10 mouse cellular contexts compared by ENCODE assay signal in genomic region chr8:122762731-122763266, GRCm38 (mm10). TPM values are rescaled to one million over a fixed set of nuclear protein-coding genes. Genes with fewer than 3 reads are reported as not detected.
DNase-seq lines count a peak whose midpoint lies in the region; ATAC-seq and TF ChIP-seq lines count a peak whose summit lies in the region.
"Had no signal": no experiment of that assay in that cellular context is flagged by ENCODE, and none has a peak within 500 bp of the region (broad histone marks: within the 10 kb centered on the region; RNA-seq: fewer than 3 reads in every experiment).

No protein-coding gene starts in this region.

- H3K27ac ChIP-seq in kidney, adult 2 months (ENCODE audit: insufficient read depth, low read depth, low read length) = no peak overlapping the region
- no peak overlapping the region for H3K27ac ChIP-seq in kidney, embryonic 14.5 days (ENCODE audit: low read depth, low read length)
- no peak overlapping the region for H3K27ac ChIP-seq in forebrain, embryonic 11.5 days (ENCODE audit: low read depth, low read length)
- H3K27ac ChIP-seq: limb, embryonic 15.5 days had no signal

- no peak overlapping the region for H3K9ac ChIP-seq in kidney, embryonic 14.5 days (ENCODE audit: low read depth, low read length)
- no peak overlapping the region for H3K9ac ChIP-seq in forebrain, embryonic 11.5 days (ENCODE audit: low read length)
- H3K9ac ChIP-seq: limb, embryonic 15.5 days had no signal

- no peak overlapping the region for H3K4me2 ChIP-seq in kidney, embryonic 14.5 days (replicated peaks; ENCODE audit: low read depth, low read length)
- no peak overlapping the region for H3K4me2 ChIP-seq in forebrain, embryonic 11.5 days (ENCODE audit: low read depth, low read length, severe bottlenecking)
- H3K4me2 ChIP-seq: limb, embryonic 15.5 days had no signal

- no peaks in the 10 kb centered on the region for H3K36me3 ChIP-seq in kidney, adult 2 months (ENCODE audit: control insufficient read depth, insufficient read depth, low read length)
- no peaks in the 10 kb centered on the region for H3K36me3 ChIP-seq in kidney, embryonic 14.5 days (ENCODE audit: control insufficient read depth, insufficient read depth, low read length)
- no peaks in the 10 kb centered on the region for H3K36me3 ChIP-seq in forebrain, embryonic 11.5 days (ENCODE audit: control insufficient read depth, insufficient read depth, low read length)
- H3K36me3 ChIP-seq: limb, embryonic 15.5 days had no signal

- H3K27me3 ChIP-seq in kidney, adult 2 months (replicated peaks; ENCODE audit: control insufficient read depth, insufficient read depth, low read length) = no peaks in the 10 kb centered on the region
- no peaks in the 10 kb centered on the region for H3K27me3 ChIP-seq in kidney, embryonic 14.5 days (ENCODE audit: control insufficient read depth, insufficient read depth, low read length)
- H3K27me3 ChIP-seq in forebrain, embryonic 11.5 days (ENCODE audit: control insufficient read depth, insufficient read depth, low read length) = no peaks in the 10 kb centered on the region
- H3K27me3 ChIP-seq: limb, embryonic 15.5 days had no signal

- DNase-seq in kidney, adult 2 months = peak; percentile 15
- no peak for DNase-seq in forebrain, embryonic 11.5 days (ENCODE audit: low spot score)
- no peak for DNase-seq in cerebellum, postnatal 36 days
- DNase-seq: cerebellum, adult 8-10 months had no signal

- TF ChIP-seq CTCF in kidney, adult 2 months (conservative IDR thresholded peaks at IDR 0.05; ENCODE audit: insufficient read depth, insufficient read length, low read depth, low read length) = no peak

- no peak for TF ChIP-seq POLR2A in kidney, adult 2 months (IDR thresholded peaks at IDR 0.05; ENCODE audit: low read depth, low read length)

- H3K4me3 ChIP-seq in kidney, adult 2 months (ENCODE audit: insufficient read depth, low read depth, low read length) = no peak overlapping the region
- H3K4me3 ChIP-seq in kidney, embryonic 14.5 days (ENCODE audit: low read length) = no peak overlapping the region
- H3K4me3 ChIP-seq in forebrain, embryonic 11.5 days (ENCODE audit: low read depth, low read length) = no peak overlapping the region
- H3K4me3 ChIP-seq: limb, embryonic 15.5 days had no signal

- 72% methylated on average over 12 of the region's 12 CpGs for WGBS in kidney, adult 2 months
- WGBS in kidney, embryonic 14.5 days = 65% methylated on average over 12 of the region's 12 CpGs
- WGBS in forebrain, embryonic 11.5 days = 61% methylated on average over 12 of the region's 12 CpGs

- ATAC-seq in kidney, embryonic 14.5 days (ENCODE audit: low FRiP score, low TSS enrichment) = no peak
- peak; percentile 34 for ATAC-seq in common myeloid progenitor, adult 5-6 weeks (replicated peaks; ENCODE audit: low read depth, poor library complexity, severe bottlenecking)
- ATAC-seq in hematopoietic stem cell, adult 5-6 weeks (replicated peaks in 1 of 2; ENCODE audit: insufficient read depth in 1 of 2, low FRiP score in 2 of 2, low TSS enrichment in 1 of 2, low read depth in 1 of 2, poor library complexity in 2 of 2, severe bottlenecking in 2 of 2) = peak; percentile 30 to 42
- peak; percentile 49 for ATAC-seq in megakaryocyte progenitor cell, adult 5-6 weeks (replicated peaks; ENCODE audit: poor library complexity)
- no peak for ATAC-seq in erythroblast, adult 5-6 weeks (replicated peaks; ENCODE audit: low FRiP score, poor library complexity, severe bottlenecking)
- no peak for ATAC-seq in forebrain, embryonic 11.5 days (replicated peaks; ENCODE audit: low FRiP score)

- no peaks in the 10 kb centered on the region for H3K9me3 ChIP-seq in kidney, embryonic 14.5 days (ENCODE audit: control insufficient read depth, low read length)
- H3K9me3 ChIP-seq in forebrain, embryonic 11.5 days (ENCODE audit: control insufficient read depth, low read length) = no peaks in the 10 kb centered on the region
- H3K9me3 ChIP-seq: limb, embryonic 15.5 days had no signal

- H3K4me1 ChIP-seq in kidney, adult 2 months (ENCODE audit: control insufficient read depth, insufficient read depth, low read length) = no peaks in the 10 kb centered on the region
- H3K4me1 ChIP-seq in kidney, embryonic 14.5 days (ENCODE audit: control insufficient read depth, insufficient read depth, low read length) = no peaks in the 10 kb centered on the region
- H3K4me1 ChIP-seq in forebrain, embryonic 11.5 days (replicated peaks; ENCODE audit: control insufficient read depth, insufficient read depth, low read length) = no peaks in the 10 kb centered on the region

RNA-seq across cellular contexts. Expression of gene Acsf3, which starts 12.5 kb away (rescaled TPM):
- polyA plus RNA-seq in kidney, adult 2 months (2012; rRNA removed) = 73.9 and 74.9 TPM in 2 replicates
- polyA plus RNA-seq in kidney, embryonic 14.5 days (2014; fragmentation: Nextera tagmentation; extraction: Ambion mirVana) = 16.1 and 20.2 TPM in 2 replicates
- total RNA-seq in common myeloid progenitor, adult 5-6 weeks (2017) = 7.3 and 7.9 TPM in 2 replicates
- 5.8 and 15.1 TPM in 2 replicates for total RNA-seq in hematopoietic stem cell, adult 5-6 weeks (2017)
- total RNA-seq in megakaryocyte progenitor cell, adult 5-6 weeks (2015) = 4.5 and 5.5 TPM in 2 replicates
- 5.7 and 6.6 TPM in 2 replicates for total RNA-seq in megakaryocyte progenitor cell, adult 5-6 weeks (2017)
- total RNA-seq in erythroblast, adult 5-6 weeks (2015; ENCODE audit: low replicate concordance) = 3.3 TPM in 1 of 2 replicates, not detected in the other
- 1.7 and 5.2 TPM in 2 replicates for total RNA-seq in erythroblast, adult 5-6 weeks (2017; ENCODE audit: low replicate concordance)
- 15.6 and 16.3 TPM in 2 replicates for polyA plus RNA-seq in forebrain, embryonic 11.5 days (2014; fragmentation: Nextera tagmentation; extraction: Ambion mirVana)

Comparison
In these comparisons a context has a peak if more than half of its experiments do, and no peak if none do; other contexts are left out.
1. ATAC-seq: peak in common myeloid progenitor, adult 5-6 weeks (single experiment), hematopoietic stem cell, adult 5-6 weeks (2 of 2) and megakaryocyte progenitor cell, adult 5-6 weeks (single experiment); none in kidney, embryonic 14.5 days (single experiment), erythroblast, adult 5-6 weeks (single experiment) and forebrain, embryonic 11.5 days (single experiment).